Mouse (Mus musculus): ENCODE data around the gene Plch1. TPM values are rescaled to one million over a fixed set of nuclear protein-coding genes. Genes with fewer than 3 reads are reported as not detected.

Plch1 gene
- polyA plus RNA-seq, 1 experiment from 2014 or later, result 28.4 TPM

- peaks cover 28% of the 10 kb centered on the region; the same call in 1 of the 2 replicates for H3K36me3 ChIP-seq
- no peak for DNase-seq (ENCODE audit: low spot score)
- no peaks in the 10 kb centered on the region for H3K9me3 ChIP-seq
- H3K4me1 ChIP-seq (replicated peaks), result peaks cover 11% of the 10 kb centered on the region
- no peak overlapping the region for H3K27ac ChIP-seq
- 82% methylated on average over 4 of the region's 4 CpGs for WGBS
- H3K4me3 ChIP-seq, result no peak overlapping the region
- H3K27me3 ChIP-seq (ENCODE audit: insufficient read depth, poor library complexity, severe bottlenecking), result no peaks in the 10 kb centered on the region
These were observed 55.1 kb downstream of the Plch1 start for GRCm38 (mm10) chr3:63844141-63844540.

GRCm38 (mm10) chr3:63842436-63842835 is 56.8 kb downstream of the Plch1 start:
- no peak overlapping the region for H3K27ac ChIP-seq
- H3K27me3 ChIP-seq (ENCODE audit: insufficient read depth, poor library complexity, severe bottlenecking), result no peaks in the 10 kb centered on the region
- H3K4me1 ChIP-seq (replicated peaks), result peaks cover 15% of the 10 kb centered on the region
- H3K4me3 ChIP-seq, result no peak overlapping the region
- 61% methylated on average over 4 of the region's 4 CpGs for WGBS
- DNase-seq (ENCODE audit: low spot score), result no peak
- H3K36me3 ChIP-seq, result peaks cover 22% of the 10 kb centered on the region; the same call in 1 of the 2 replicates
- H3K9me3 ChIP-seq, result no peaks in the 10 kb centered on the region

GRCm38 (mm10) chr3:63837750-63838149 is 61.5 kb downstream of the Plch1 start:
- Histone ChIP-seq H3K27ac (no peak overlapping the region), H3K9me3 (no peaks in the 10 kb centered on the region), H3K27me3 (ENCODE audit: insufficient read depth, poor library complexity, severe bottlenecking) (no peaks in the 10 kb centered on the region), H3K4me3 (no peak overlapping the region), H3K36me3 (peaks cover 22% of the 10 kb centered on the region; the same call in 1 of the 2 replicates), H3K4me1 (replicated peaks) (peaks cover 15% of the 10 kb centered on the region)
- DNase-seq (ENCODE audit: low spot score), result no peak

GRCm38 (mm10) chr3:63836937-63837632 is 62.2 kb downstream of the Plch1 start:
- 89% methylated on average over 8 of the region's 8 CpGs for WGBS
- no peaks in the 10 kb centered on the region for H3K9me3 ChIP-seq
- H3K27ac ChIP-seq, result no peak overlapping the region
- H3K36me3 ChIP-seq, result peaks cover 22% of the 10 kb centered on the region; the same call in 1 of the 2 replicates
- no peaks in the 10 kb centered on the region for H3K27me3 ChIP-seq (ENCODE audit: insufficient read depth, poor library complexity, severe bottlenecking)
- H3K4me1 ChIP-seq (replicated peaks), result peaks cover 10% of the 10 kb centered on the region; the same call in 1 of the 2 replicates
- H3K4me3 ChIP-seq, result no peak overlapping the region
- DNase-seq (ENCODE audit: low spot score), result no peak

- no peaks in the 10 kb centered on the region for H3K27me3 ChIP-seq (ENCODE audit: insufficient read depth, poor library complexity, severe bottlenecking)
These were observed 63.5 kb downstream of the Plch1 start for GRCm38 (mm10) chr3:63835816-63836215.

GRCm38 (mm10) chr3:63823874-63824400 is 75.3 kb downstream of the Plch1 start:
- no peak for DNase-seq (ENCODE audit: low spot score)
- 12% methylated on average over 1 of the region's 1 CpGs for WGBS
- H3K9me3 ChIP-seq, result no peaks in the 10 kb centered on the region
- no peak overlapping the region for H3K4me3 ChIP-seq
- peaks cover 11% of the 10 kb centered on the region for H3K4me1 ChIP-seq (replicated peaks)
- H3K27me3 ChIP-seq (ENCODE audit: insufficient read depth, poor library complexity, severe bottlenecking), result no peaks in the 10 kb centered on the region
- no peak overlapping the region for H3K27ac ChIP-seq
- H3K36me3 ChIP-seq, result no peaks in the 10 kb centered on the region

More at GRCm38 (mm10) chr3:63835816-63836215, 63.5 kb downstream of the Plch1 start:
- DNase-seq (ENCODE audit: low spot score), result no peak
- Histone ChIP-seq H3K9me3 (no peaks in the 10 kb centered on the region), H3K27ac (no peak overlapping the region), H3K4me1 (replicated peaks) (peaks cover 7% of the 10 kb centered on the region; the same call in 1 of the 2 replicates), H3K4me3 (no peak overlapping the region), H3K36me3 (peaks cover 17% of the 10 kb centered on the region; the same call in 1 of the 2 replicates)

GRCm38 (mm10) chr3:63822631-63823030 is 76.6 kb downstream of the Plch1 start:
- H3K27me3 ChIP-seq (ENCODE audit: insufficient read depth, poor library complexity, severe bottlenecking), result no peaks in the 10 kb centered on the region
- no peaks in the 10 kb centered on the region for H3K36me3 ChIP-seq
- H3K27ac ChIP-seq, result no peak overlapping the region
- no peak for DNase-seq (ENCODE audit: low spot score)
- H3K4me3 ChIP-seq, result no peak overlapping the region
- no peaks in the 10 kb centered on the region for H3K9me3 ChIP-seq
- H3K4me1 ChIP-seq (replicated peaks), result peaks cover 11% of the 10 kb centered on the region

GRCm38 (mm10) chr3:63815131-63815530 is 84.1 kb downstream of the Plch1 start:
- H3K36me3 ChIP-seq, result peaks cover 14% of the 10 kb centered on the region; the same call in 1 of the 2 replicates
- no peaks in the 10 kb centered on the region for H3K9me3 ChIP-seq
- no peak for DNase-seq (ENCODE audit: low spot score)
- H3K4me3 ChIP-seq, result no peak overlapping the region
- 96% methylated on average over 3 of the region's 3 CpGs for WGBS
- no peaks in the 10 kb centered on the region for H3K4me1 ChIP-seq (replicated peaks)
- no peak overlapping the region for H3K27ac ChIP-seq
- H3K27me3 ChIP-seq (ENCODE audit: insufficient read depth, poor library complexity, severe bottlenecking), result no peaks in the 10 kb centered on the region

GRCm38 (mm10) chr3:63814203-63814602 is 85.1 kb downstream of the Plch1 start:
- no peaks in the 10 kb centered on the region for H3K27me3 ChIP-seq (ENCODE audit: insufficient read depth, poor library complexity, severe bottlenecking)
- peaks cover 14% of the 10 kb centered on the region; the same call in 1 of the 2 replicates for H3K36me3 ChIP-seq
- H3K9me3 ChIP-seq, result no peaks in the 10 kb centered on the region
- no peak overlapping the region for H3K4me3 ChIP-seq
- no peak overlapping the region for H3K27ac ChIP-seq
- DNase-seq (ENCODE audit: low spot score), result no peak
- 79% methylated on average over 1 of the region's 1 CpGs for WGBS
- no peaks in the 10 kb centered on the region for H3K4me1 ChIP-seq (replicated peaks)

- no peak for DNase-seq (ENCODE audit: low spot score)
- H3K9me3 ChIP-seq, result peaks cover 2% of the 10 kb centered on the region; the same call in 1 of the 2 replicates
- H3K4me1 ChIP-seq (replicated peaks), result no peaks in the 10 kb centered on the region
- H3K27ac ChIP-seq, result no peak overlapping the region
- no peaks in the 10 kb centered on the region for H3K27me3 ChIP-seq (ENCODE audit: insufficient read depth, poor library complexity, severe bottlenecking)
- H3K4me3 ChIP-seq, result no peak overlapping the region
- H3K36me3 ChIP-seq, result peaks cover 8% of the 10 kb centered on the region; the same call in 1 of the 2 replicates
- 79% methylated on average over 1 of the region's 1 CpGs for WGBS
These were observed 92.4 kb downstream of the Plch1 start for GRCm38 (mm10) chr3:63806906-63807305.

GRCm38 (mm10) chr3:63805496-63805895 is 93.8 kb downstream of the Plch1 start:
- H3K36me3 ChIP-seq, result 0 out of 2 replicates have a peak, but pooled peaks cover 7% of the 10 kb centered on the region
- DNase-seq (ENCODE audit: low spot score), result no peak
- no peaks in the 10 kb centered on the region for H3K4me1 ChIP-seq (replicated peaks)
- WGBS, result 98% methylated on average over 2 of the region's 2 CpGs
- no peaks in the 10 kb centered on the region for H3K27me3 ChIP-seq (ENCODE audit: insufficient read depth, poor library complexity, severe bottlenecking)
- peaks cover 2% of the 10 kb centered on the region; the same call in 1 of the 2 replicates for H3K9me3 ChIP-seq
- no peak overlapping the region for H3K27ac ChIP-seq
- H3K4me3 ChIP-seq, result no peak overlapping the region

GRCm38 (mm10) chr3:63800685-63801084 is 98.6 kb downstream of the Plch1 start:
- peaks cover 15% of the 10 kb centered on the region for H3K4me1 ChIP-seq (replicated peaks)
- H3K36me3 ChIP-seq, result 0 out of 2 replicates have a peak, but pooled peaks cover 8% of the 10 kb centered on the region
- 88% methylated on average over 5 of the region's 5 CpGs for WGBS
- DNase-seq (ENCODE audit: low spot score), result no peak
- H3K4me3 ChIP-seq, result no peak overlapping the region
- H3K9me3 ChIP-seq, result peaks cover 2% of the 10 kb centered on the region; the same call in 1 of the 2 replicates
- no peak overlapping the region for H3K27ac ChIP-seq
- no peaks in the 10 kb centered on the region for H3K27me3 ChIP-seq (ENCODE audit: insufficient read depth, poor library complexity, severe bottlenecking)

GRCm38 (mm10) chr3:63786805-63787365 is 112.4 kb downstream of the Plch1 start:
- H3K27me3 ChIP-seq (ENCODE audit: insufficient read depth, poor library complexity, severe bottlenecking), result no peaks in the 10 kb centered on the region
- no peak overlapping the region for H3K4me3 ChIP-seq
- peaks cover 37% of the 10 kb centered on the region for H3K4me1 ChIP-seq (replicated peaks)
- DNase-seq (ENCODE audit: low spot score), result peak; percentile 32
- 38% methylated on average over 5 of the region's 5 CpGs for WGBS
- H3K27ac ChIP-seq, result peak overlapping the region; percentile 53
- H3K36me3 ChIP-seq, result peaks cover 17% of the 10 kb centered on the region; the same call in 1 of the 2 replicates
- no peaks in the 10 kb centered on the region for H3K9me3 ChIP-seq

Data from hindbrain, embryonic 10.5 days (tissue).